Mouse (Mus musculus) intestine, postnatal 0 days (tissue): ENCODE measurements around the gene Shkbp1. TPM values are rescaled to one million over a fixed set of nuclear protein-coding genes. Genes with fewer than 3 reads are reported as not detected.

Source experiments
- ATAC-seq: fragments of 200-750 bp; cut with Nextera tagmentation; 2 replicates; pipeline ENCODE4 v1.8.0; 2017; ENCODE audit warnings: mild to moderate bottlenecking, moderate TSS enrichment, moderate library complexity
- H3K27ac ChIP-seq: fragments of 300-500 bp; sonication (generic); 2 replicates; pipeline ENCODE4 v1.5.1; 2014; ENCODE audit warnings: mild to moderate bottlenecking, low read depth, low read length, moderate library complexity
- H3K27me3 ChIP-seq: fragments of 300-500 bp; sonication (generic); replicated peaks from 2 replicates; pipeline ENCODE4 v1.6.1; 2014; ENCODE audit warnings: low read length, mixed read lengths; ENCODE audit not compliant: control insufficient read depth, insufficient read depth
- H3K36me3 ChIP-seq: fragments of 300-500 bp; sonication (generic); 2 replicates; pipeline ENCODE4 v1.6.1; 2014; ENCODE audit warnings: mild to moderate bottlenecking, moderate library complexity; ENCODE audit not compliant: control insufficient read depth, insufficient read depth
- H3K4me1 ChIP-seq: fragments of 300-500 bp; sonication (generic); replicated peaks from 2 replicates; pipeline ENCODE4 v1.6.1; 2014; ENCODE audit warnings: antibody characterized with exemption, low read length, mixed read lengths; ENCODE audit not compliant: control insufficient read depth, insufficient read depth
- H3K4me2 ChIP-seq: fragments of 300-500 bp; sonication (generic); replicated peaks from 2 replicates; pipeline ENCODE4 v1.6.1; 2014; ENCODE audit warnings: low read depth, mild to moderate bottlenecking, moderate library complexity
- H3K4me3 ChIP-seq: fragments of 300-500 bp; sonication (generic); 2 replicates; pipeline ENCODE4 v1.5.1; 2014; ENCODE audit warnings: low read depth, low read length
- H3K9ac ChIP-seq: fragments of 300-500 bp; sonication (generic); 2 replicates; pipeline ENCODE4 v1.6.1; 2014; ENCODE audit warnings: mild to moderate bottlenecking, low read depth, low read length
- H3K9me3 ChIP-seq: fragments of 300-500 bp; sonication (generic); 2 replicates; pipeline ENCODE4 v1.6.1; 2016; ENCODE audit warnings: mixed run types; ENCODE audit not compliant: control insufficient read depth
- CTCF ChIP-seq: sonication (generic); IDR thresholded peaks from 2 replicates; pipeline ENCODE4 v1.5.1; 2016; ENCODE audit warnings: low read depth, mild to moderate bottlenecking, control low read depth, antibody characterized with exemption, moderate library complexity
- WGBS: fragments of 180-500 bp; shearing (Covaris S2); extraction: QIAGEN DNeasy Blood & Tissue Kit; methylation state at CpG from one replicate; pipeline ENCODE4 v1.1.7; 2014; 5-methylcytosine and 5-hydroxymethylcytosine counted together
- polyA plus RNA-seq: library from polyadenylated mRNA; unstranded; fragments of >200 nt; fragmentation: Nextera tagmentation; extraction: Ambion mirVana; gene quantifications from 2 replicates; pipeline ENCODE4 v1.2.1, GENCODE M21; 2015

Shkbp1 gene
- polyA plus RNA-seq, 1 experiment from 2014 or later, result 26.9 TPM

- Histone ChIP-seq H3K4me3 (no peak overlapping the region), H3K36me3 (0 out of 2 replicates have a peak, but pooled peaks cover 5% of the 10 kb centered on the region), H3K27ac (no peak overlapping the region), H3K9ac (no peak overlapping the region), H3K4me2 (no peak overlapping the region), H3K4me1 (no peaks in the 10 kb centered on the region; the same call in 1 of the 2 replicates), H3K9me3 (0 out of 2 replicates have a peak, but pooled peaks cover 7% of the 10 kb centered on the region), H3K27me3 (no peaks in the 10 kb centered on the region)
- TF ChIP-seq CTCF, result no peak
- no peak for ATAC-seq
- 74% methylated on average over 3 of the region's 3 CpGs for WGBS
These were observed 46.0 kb downstream of the Shkbp1 start for GRCm38 (mm10) chr7:27309832-27310231.

- Histone ChIP-seq H3K9me3 (0 out of 2 replicates have a peak, but pooled peaks cover 1% of the 10 kb centered on the region), H3K4me1 (no peaks in the 10 kb centered on the region; the same call in 1 of the 2 replicates), H3K27ac (no peak overlapping the region), H3K9ac (no peak overlapping the region), H3K4me3 (peak overlapping the region; percentile 23), H3K4me2 (peak overlapping the region; percentile 63), H3K27me3 (no peaks in the 10 kb centered on the region), H3K36me3 (0 out of 2 replicates have a peak, but pooled peaks cover 1% of the 10 kb centered on the region)
- no peak for TF ChIP-seq CTCF
- ATAC-seq, result 0 out of 2 replicates have a peak, but pooled peaks have one; percentile 14
- 16% methylated on average over 28 of the region's 28 CpGs for WGBS
These were observed 46.8 kb downstream of the Shkbp1 start for GRCm38 (mm10) chr7:27308821-27309549.

- Histone ChIP-seq H3K36me3 (no peaks in the 10 kb centered on the region), H3K4me1 (no peaks in the 10 kb centered on the region; the same call in 1 of the 2 replicates), H3K9ac (no peak overlapping the region), H3K4me2 (no peak overlapping the region), H3K4me3 (no peak overlapping the region), H3K27me3 (no peaks in the 10 kb centered on the region), H3K27ac (no peak overlapping the region), H3K9me3 (no peaks in the 10 kb centered on the region)
- TF ChIP-seq CTCF, result peak; percentile 49
- no peak for ATAC-seq
- 81% methylated on average over 9 of the region's 9 CpGs for WGBS
These were observed 48.3 kb downstream of the Shkbp1 start for GRCm38 (mm10) chr7:27307551-27307950.

GRCm38 (mm10) chr7:27306161-27307160 lies 49.4 kb downstream of the Shkbp1 start:
- peak; percentile 82 for TF ChIP-seq CTCF
- no peak overlapping the region for H3K4me2 ChIP-seq
- H3K36me3 ChIP-seq, result no peaks in the 10 kb centered on the region
- H3K4me3 ChIP-seq, result no peak overlapping the region
- H3K4me1 ChIP-seq, result no peaks in the 10 kb centered on the region; the same call in 1 of the 2 replicates
- H3K27me3 ChIP-seq, result no peaks in the 10 kb centered on the region
- H3K9me3 ChIP-seq, result no peaks in the 10 kb centered on the region
- 72% methylated on average over 24 of the region's 24 CpGs for WGBS
- ATAC-seq, result no peak
- H3K27ac ChIP-seq, result no peak overlapping the region
- no peak overlapping the region for H3K9ac ChIP-seq

GRCm38 (mm10) chr7:27305091-27305730 lies 50.6 kb downstream of the Shkbp1 start:
- 90% methylated on average over 17 of the region's 17 CpGs for WGBS
- no peaks in the 10 kb centered on the region for H3K27me3 ChIP-seq
- no peak overlapping the region for H3K4me2 ChIP-seq
- no peak overlapping the region for H3K4me3 ChIP-seq
- H3K4me1 ChIP-seq, result no peaks in the 10 kb centered on the region; the same call in 1 of the 2 replicates
- no peak for ATAC-seq
- H3K9me3 ChIP-seq, result no peaks in the 10 kb centered on the region
- no peaks in the 10 kb centered on the region for H3K36me3 ChIP-seq
- H3K9ac ChIP-seq, result no peak overlapping the region
- H3K27ac ChIP-seq, result no peak overlapping the region
- TF ChIP-seq CTCF, result no peak
